Mouse (Mus musculus) stomach, postnatal 0 days (tissue): ENCODE measurements around the gene Nfib.

Experiments
- CTCF ChIP-seq: IDR thresholded peaks from 2 replicates; pipeline ENCODE4 v1.5.1; 2016; ENCODE audit warnings: antibody characterized with exemption, low read depth, mild to moderate bottlenecking, moderate library complexity
- EP300 ChIP-seq: optimal IDR thresholded peaks from 2 replicates; pipeline ENCODE3; 2016; ENCODE audit warnings: antibody characterized with exemption

- no peak for TF ChIP-seq CTCF
- TF ChIP-seq EP300 = no peak
Observed at GRCm38 (mm10) chr4:82635118-82635517, 70.4 kb downstream of the Nfib start.
